Mouse (Mus musculus) lung, postnatal 36 days (tissue): Measurements from ENCODE around the gene Yipf3.

Source experiments
- DNase-seq: peaks from one replicate; pipeline ENCODE4 v3.0.0; 2022; ENCODE audit warnings: mixed read lengths

The Yipf3 gene

DNA sequence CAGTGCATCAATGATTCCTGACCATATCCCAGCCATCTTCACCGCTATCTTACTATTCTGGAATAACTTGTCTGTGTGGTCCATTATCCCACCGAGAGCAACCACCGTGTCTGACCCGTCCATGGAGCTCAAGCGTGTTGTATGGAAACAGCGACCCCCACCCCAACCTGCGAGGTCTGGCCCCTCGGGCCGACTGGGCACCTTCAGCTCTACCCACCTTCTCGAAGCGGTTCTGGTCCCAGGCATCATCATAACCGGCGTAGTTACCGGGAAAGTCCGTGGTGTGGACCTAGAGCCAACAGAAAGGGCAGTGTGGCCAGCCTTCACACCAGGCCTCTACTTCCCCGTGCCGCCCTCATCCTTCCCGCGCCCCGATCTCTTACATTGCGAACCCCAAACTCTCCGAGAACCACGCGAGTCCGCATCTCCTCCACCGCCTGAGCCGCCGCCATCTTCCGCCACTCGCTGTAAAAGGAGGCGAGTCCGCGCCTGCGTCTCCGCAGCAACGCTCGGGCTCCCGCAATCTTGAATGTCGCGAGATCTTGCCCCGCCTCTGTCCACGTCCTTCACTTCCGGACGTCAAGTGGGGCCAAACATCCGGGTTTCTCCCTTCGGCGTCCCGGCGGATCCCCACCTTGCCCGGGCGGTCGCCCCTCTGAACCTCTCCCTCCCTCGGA, at the start of gene Yipf3, which contains the start of gene Polr1c:
Gene Yipf3, plus strand, starts transcription at position 569 of the 677 bp plus-strand sequence.
Gene Polr1c, minus strand, starts transcription at position 543 of the 677 bp plus-strand sequence.
- DNase-seq: peak; percentile 97

DNA sequence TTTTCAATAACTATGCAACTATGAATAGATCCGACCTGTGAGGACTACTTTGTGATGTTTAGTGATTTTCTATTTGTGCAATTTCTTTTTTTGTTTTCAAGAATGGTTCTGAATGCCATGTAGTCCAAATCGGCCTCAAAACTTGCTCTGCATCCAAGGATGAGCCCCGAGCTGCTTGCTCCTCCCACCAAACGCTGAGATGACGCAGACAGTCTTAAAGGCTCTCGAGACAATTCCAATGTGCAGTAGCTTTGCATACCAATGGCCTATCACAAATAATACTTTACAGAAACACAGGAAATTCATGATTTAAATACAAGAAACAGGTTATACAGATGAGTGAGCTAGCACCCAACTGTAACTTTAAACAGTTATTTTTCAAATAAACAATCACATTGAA, 46.7 kb upstream of the Yipf3 start:
- no peak for DNase-seq

DNA sequence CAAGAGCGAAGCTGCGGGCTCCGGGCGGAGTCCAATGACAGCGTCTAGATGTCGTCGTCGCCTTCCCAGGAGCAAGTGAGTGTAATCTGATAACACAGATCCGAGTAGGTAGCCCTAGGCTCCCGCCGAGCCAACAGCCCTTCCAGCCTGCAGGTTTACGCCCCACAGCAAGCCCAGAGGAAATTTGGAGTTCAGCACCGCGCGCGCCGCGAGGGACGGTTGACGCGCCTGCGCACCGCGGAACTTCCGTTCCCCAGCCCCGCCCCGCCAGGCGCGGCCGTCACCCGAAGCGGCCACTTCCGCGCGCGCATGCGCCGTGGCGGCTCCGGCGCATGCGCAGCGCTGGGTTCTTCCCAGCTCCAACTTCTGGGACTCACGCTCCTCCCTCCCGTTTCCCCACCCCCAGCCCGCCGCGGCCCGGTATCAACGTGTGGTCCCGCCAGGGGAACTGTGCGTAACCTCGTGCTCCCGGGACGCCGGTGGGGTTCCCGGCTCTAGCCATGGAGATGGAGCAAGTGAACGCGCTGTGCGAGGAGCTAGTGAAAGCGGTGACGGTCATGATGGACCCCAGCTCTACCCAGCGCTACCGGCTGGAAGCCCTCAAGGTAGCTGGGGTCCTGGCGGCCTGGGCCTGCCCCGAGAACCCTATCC, 45.3 kb upstream of the Yipf3 start, which contains the start of the genes Polh and Xpo5:
Gene Polh, minus strand, starts transcription at position 225 of the 651 bp plus-strand sequence.
Gene Xpo5, plus strand, starts transcription at position 362 of the 651 bp plus-strand sequence.
- peak; percentile 92 for DNase-seq

DNA sequence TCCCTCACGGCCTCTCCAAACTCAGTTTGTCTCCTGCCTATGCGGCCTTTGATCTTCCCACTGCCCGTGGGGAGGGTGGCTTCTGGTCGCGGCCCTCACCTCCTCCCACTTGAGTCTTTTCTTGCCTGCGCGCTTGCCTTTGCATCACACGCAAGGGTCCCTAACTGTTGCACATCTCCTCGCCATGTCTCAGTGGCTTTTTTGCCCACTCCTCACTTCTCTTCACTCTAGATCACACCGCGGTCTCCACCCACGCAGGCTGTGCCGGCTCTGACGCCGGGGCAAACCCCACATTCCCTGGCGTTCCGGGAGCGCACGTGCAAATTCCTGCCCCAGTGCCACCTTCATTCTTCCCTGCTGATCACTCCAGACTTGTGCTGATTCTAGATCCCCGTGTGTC, 44.8 kb upstream of the Yipf3 start:
- peak; percentile 15 for DNase-seq

DNA sequence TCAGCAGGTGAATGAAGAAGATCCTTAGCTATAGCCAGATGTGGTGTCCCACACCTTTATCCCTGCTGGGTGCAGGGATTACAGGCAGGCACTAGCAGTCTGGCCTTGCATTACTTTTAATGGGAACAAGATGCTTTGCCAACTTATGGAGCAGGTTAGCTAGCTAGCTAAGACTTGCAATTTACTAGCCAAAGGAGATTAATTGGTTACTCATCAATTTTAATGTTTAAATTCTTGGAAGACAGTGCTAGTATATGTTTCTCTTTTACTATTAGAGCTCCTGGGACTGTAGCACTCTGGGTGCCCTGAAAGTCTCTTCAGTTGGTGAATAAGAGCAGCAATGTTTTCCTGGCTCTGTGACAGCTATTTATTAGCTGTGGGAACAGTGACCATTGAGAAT, 41.2 kb upstream of the Yipf3 start:
- no peak for DNase-seq

DNA sequence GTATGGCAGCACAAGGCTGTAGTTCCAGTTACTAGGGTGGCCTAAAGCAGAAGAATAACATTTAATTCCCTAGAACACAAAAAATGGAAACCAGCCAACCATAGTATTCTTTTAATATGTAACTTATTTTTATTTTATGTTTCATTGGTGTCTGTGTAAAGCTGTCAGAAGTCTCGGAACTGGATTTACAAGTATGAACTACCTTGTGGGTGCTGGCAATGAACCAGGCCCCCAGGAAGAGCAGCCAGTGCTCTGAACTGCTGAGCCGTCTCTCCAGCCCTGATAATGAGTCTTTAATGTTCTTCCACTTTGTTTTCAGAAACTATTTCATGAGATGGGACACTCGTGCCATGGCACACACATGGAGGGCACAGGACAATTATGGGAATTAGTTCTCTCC, 37.3 kb upstream of the Yipf3 start:
- no peak for DNase-seq

DNA sequence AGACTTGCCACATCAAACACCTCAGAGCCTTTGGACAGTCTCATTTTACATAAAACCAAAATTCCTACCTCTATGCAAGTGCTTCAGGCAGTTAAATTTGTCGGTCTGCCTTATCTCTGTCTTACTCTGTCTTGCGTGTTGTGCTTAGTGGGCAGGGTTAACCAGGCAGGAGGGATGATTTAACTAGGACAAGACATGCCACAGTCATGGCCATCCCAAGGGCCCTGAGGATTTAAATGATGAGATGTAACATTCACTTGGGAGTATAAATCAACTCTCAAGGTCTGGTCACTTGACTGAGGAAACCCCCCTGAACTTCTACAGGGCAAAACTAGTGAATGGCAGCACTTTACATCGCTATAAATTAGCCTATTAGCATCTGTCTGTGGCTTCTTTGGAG, 26.3 kb upstream of the Yipf3 start:
- no peak for DNase-seq

DNA sequence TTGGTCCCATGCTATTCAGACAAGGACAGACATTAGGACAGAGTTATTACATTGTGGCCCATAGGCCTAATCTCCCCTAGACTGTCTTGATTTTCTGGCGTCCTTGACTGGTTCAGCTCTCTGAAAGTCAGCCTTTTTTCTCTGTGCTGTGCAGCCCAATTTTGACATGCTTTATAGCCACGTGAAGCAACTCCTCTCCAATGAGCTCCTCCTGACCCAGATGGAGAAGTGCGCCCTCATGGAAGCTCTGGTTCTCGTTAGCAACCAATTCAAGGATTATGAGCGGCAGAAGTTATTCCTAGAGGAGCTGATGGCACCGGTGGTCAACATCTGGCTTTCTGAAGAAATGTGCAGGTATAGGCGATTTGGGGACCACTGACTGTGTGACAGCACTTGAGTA, 20.3 kb upstream of the Yipf3 start:
- no peak for DNase-seq

DNA sequence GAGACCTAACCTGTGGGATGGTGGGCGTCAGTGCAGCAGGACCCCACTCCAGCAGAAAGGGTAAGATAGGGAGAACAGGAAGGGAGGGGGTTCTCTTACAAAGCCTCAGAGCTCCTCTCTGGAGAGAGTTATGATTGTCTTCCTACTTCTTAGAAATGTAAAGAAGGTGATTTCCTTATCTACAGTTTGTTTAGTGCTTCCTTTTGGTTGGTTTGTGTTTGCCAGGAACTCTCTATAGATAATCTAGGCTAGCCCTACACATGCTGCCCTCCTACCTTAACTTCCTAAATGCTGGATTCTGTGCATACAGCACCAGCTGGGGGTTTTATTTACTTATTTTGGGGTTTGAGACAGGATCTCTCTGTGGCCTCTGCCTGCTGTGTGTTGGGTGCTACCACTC, 11.8 kb upstream of the Yipf3 start:
- no peak for DNase-seq

DNA sequence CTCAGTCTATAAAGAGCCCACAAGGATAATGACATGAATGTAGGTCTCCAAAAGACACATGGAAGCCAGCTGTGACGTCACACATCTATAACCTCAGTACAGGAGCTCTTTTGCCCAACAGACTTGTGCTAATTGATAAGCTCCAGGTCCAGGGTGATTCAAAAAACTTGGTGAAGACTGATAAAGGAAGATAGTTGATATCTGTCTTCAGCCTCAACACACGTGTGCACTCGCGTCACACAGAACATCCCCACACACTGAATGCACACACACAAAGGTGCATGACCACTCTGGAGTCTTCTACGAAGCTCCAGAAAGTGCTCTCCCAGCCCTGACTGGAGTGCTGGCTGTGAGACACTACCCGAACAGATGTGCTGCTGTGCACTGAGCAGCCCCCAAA, 10.8 kb upstream of the Yipf3 start:
- DNase-seq: no peak

DNA sequence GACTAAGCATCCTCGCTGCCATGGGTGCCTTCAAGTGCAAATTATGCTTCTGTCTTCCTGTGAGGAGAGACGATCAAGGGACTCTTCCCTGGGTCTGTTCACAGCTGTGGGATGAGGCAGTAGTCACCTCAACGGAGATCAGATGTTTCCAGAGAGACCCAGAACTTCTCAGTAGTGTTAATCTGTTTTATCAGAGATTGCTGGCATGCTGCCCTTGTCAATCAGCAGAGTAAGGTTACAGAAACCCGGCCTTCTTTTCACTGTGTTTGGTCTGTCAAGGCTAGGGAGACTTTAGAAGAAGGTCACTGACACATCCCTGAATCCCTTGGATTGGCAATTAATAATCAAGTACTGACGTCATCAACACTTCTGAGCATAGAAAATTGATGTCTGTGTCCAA, 10.4 kb upstream of the Yipf3 start:
- no peak for DNase-seq

DNA sequence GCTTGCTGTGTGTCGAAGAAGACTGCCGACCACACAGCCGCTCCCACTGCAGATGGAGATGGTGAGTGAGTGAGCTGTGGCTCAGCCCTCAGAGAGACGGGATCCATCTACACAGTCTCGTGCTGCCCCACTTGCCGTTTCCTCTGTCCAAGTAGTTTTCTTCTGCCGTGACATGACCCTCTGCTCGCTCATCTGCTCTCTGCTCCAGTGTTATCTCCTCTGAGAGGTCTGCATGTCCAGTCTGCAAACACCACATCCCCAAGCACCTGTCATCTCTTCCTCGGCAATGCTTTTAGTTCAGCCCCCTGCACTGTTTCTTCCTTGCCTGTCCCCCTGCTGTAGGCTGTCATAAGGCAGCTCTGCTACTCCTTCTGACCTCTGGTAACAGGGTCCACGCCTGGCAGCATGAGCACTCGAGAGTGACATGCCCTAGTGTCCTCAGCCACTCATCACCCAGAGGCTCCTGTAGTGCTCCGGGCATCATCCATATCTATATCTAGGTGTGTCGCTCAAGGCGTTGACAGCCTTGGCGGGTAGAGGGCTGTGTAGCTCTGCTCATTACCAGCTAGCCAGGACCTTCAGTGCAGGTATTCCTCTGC, 8.3 kb upstream of the Yipf3 start:
- no peak for DNase-seq

DNA sequence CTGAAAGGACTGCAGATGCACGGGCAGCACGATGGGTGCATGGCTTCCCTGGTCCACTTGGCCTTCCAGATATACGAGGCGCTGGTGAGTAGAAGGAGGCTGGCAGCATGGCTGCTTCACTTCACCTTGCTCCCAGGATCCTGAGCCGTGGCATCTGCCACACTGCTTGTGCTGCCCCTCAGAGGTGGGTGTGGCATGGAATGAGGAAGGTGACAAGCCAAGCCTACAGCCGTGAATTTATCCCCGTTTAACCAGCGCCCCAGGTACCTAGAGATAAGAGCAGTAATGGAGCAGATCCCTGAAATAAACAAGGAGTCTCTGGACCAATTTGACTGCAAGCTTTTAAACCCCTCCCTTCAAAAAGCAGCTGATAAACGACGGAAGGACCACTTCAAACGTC, 6.4 kb upstream of the Yipf3 start:
- DNase-seq: peak; percentile 35

DNA sequence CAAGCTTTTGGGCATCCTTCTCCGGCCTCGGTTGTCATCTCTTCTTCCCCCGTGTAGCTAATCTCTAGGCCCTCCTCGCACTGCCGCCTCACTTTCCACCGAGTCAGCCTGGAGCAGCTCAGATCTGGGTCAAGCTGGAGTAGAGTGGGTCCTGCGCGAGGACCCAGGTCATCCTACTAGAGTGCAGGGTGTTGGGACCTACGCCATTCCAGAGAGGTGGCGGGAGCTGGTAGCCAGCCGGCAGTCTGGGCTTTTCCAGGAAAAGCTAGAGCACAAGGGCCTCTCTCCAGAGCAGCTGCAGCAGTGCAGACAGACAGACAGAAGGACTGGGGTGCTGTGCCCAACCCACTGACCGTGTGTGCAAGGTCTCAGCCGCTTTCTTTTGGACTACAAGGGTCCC, 5.6 kb upstream of the Yipf3 start:
- DNase-seq: peak; percentile 39

DNA sequence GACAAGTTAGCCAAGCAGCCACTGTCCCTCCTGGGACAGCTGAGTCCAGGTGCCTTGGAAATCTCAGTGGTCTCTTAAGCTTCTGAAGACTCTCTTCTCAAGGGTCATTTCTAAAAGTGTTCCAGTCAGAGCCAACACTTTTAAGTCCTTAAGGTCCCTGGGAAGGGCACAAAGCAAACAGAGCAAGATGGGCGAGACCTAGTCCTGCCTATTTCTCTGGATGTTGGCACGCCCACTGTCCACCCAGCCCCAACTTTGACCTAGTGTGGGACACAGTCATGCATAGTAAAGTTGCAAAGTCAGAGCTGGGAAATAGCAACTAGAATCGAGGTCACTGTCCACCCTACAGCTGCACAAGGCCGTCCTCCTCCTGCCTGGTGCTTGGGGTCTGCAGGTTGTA, 4.9 kb upstream of the Yipf3 start:
- DNase-seq: peak; percentile 85

DNA sequence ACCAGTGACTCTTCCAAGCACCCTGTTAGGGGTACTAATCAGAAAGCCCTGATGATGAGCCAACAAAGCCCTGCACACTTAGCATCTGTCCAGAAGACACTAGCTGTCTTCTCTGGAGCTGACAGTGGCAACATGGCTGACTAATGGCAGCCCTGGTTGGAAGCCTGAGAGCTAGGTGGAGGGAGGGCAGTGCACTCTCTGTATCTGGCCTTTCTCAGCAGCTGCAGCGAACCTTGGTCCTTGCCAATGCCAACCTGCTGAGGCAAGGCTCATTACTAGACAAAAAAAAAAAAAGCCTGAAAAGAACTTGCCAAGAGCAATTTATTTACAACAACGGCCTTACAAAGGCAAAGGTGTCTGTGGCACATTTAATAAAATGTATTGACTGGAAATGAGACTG, 4.3 kb upstream of the Yipf3 start:
- no peak for DNase-seq

DNA sequence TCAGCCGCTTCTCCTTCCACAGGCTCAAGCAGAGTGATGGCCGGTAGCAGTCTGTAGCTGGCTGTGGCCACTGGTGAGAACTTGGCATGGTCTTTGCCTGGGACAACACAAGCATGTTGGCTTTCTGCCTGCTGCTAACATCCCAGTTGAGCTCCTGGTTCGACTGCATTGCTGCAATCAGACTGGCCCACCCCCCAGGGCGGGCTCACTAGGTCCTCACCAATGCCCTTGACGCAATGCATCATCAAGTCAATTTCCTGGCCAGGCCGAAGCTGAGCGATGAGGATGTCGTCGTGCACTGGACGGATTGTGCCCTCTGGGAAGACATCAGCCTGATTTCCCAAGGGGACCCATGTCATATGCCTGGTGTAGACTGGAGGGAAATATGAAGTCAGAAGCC, 3.3 kb upstream of the Yipf3 start:
- DNase-seq: peak; percentile 83

DNA sequence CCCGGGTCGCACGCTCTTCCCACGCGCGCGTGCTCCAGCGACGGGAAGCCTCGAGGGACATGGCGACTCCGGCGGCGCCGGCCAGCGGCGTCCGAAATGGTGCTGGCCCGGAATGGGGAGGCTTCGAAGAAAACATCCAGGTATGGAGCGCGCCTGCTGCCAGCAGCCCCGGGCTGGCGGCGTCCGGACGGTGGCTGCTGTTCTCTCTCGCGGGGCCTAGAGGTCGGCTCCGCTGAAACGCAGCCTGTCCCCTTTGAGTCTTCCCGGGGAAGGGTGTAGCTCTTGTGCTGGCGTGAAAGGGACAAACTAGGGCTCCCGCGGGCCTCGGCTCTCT, 276 bp downstream of the Yipf3 start:
- DNase-seq: no peak

DNA sequence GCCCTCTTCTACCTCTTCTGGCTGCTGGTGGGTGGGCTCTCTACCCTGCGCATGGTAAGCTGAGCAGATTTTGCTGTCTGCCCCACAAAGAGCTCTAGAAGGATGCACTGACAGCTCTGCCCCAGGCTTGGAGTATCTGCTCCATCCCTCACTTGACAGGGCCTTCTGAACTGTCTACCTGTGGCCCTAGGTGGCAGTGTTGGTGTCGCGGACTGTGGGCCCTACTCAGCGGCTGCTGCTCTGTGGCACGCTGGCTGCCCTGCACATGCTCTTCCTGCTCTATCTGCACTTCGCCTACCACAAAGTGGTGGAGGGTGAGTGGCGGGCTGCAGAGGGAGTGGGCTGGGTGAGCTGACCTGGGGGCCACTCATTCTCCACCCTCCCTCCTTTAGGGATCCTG, 3.3 kb downstream of the Yipf3 start:
- no peak for DNase-seq

DNA sequence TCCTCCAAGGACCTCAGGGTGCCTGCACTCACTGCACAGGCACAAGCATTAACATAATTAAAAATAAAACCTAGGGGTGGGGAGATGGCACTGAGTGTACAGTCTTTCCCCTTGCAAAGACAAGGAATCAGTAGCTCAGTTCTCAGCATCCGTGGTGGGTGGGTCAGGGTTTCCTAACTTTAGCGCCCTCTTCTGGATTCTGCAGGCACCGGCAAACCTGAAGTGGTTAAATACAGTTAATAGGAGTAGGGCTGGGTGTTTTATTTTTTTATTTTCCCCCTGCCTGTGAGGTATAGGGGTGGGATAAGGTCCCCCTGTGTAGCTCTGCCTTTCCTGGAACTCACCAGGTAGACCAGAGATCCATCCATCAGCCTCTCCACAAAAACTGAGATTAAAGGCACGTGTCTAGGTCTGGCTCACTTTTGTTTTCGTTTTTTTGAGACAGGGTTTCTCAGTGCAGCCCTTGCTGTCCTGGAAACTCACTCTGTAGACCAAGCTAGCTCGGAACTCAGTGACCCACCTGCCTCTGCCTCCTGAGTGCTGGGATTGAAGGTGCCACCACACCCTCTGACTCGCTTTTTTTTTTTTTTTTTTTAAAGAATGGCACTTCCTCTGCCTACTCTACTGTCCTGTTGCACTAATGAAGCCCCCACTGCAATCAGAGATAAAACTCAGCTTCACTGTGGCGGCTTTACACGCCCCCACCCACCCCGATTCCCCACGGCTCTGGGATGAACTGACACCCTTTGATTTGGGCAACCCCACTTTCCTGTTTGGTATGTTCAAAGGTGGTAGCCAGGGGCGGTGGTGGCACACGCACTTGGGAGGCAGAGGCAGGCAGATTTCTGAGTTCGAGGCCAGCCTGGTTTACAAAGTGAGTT, 4.9 kb downstream of the Yipf3 start:
- peak; percentile 69 for DNase-seq

DNA sequence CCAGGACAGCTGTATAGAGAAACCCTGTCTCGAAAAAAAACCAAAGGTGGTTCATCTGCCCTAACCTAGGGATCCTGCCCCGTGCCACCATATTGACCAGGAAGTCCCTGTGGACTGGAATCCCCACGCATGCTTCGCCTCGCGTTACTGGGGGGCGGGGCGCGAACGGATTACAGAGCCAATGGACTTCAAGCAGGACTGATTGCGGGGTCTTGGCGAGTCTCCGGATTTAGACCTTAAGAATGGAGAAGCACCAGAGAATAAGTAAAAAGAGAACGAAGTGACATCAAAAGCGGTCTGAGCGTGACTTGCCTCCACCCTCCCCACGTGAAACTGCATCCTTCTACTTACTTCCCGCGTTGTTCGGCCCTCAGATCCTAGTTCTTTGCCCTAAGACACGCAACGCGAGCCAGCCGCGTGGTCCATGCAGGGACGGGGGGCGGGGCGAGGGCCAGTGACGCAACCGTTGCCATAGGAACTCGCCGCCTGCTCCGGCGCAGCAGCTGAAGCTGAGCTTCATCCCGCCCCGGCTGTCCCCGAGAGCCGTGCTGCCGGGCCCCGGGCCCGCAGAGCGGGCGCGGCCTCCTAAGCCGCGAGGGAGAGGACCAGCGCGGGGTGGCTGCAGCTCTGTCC, 5.7 kb downstream of the Yipf3 start, which contains the start of gene Lrrc73:
Gene Lrrc73, plus strand, starts transcription at position 80 of the 633 bp plus-strand sequence.
- DNase-seq: peak; percentile 93

DNA sequence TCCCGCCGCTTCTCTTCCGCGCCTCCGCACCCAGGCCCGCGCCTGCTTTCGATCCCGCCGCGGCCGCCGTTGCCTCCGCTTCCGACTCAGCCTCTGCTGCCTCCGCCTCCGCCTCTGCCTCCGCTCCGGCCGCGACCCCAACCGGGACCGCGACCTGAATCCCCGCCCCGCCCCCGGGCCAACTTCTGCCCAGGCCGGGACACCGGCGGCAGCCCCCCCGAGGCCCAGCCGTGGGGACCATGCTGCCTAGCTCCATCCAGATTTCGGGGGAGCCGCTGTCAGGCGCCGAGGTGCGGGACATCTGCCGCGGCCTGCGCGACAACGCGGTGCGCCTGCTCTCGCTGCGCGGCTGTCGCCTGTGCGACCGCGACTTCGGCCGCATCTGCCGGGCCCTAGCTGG, 6.2 kb downstream of the Yipf3 start:
- no peak for DNase-seq

DNA sequence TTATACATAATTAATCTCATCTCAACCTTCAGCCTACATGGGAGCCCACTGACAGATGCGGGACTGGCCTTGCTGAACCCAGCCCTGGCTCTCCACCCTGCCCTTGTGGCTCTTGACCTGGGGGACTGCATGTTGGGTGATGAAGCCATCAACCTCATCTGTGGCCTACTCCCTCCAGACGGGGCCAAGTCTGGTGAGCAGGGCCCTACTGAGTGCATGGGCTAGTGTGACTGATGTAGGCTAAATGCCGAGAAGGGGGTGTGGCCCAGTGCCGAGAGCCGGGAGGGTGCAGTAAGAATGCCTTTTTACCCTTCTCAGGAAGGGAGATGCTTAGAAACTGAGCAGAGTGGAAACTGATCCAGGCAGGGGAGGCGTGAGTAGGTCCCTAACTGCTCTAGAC, 7.3 kb downstream of the Yipf3 start:
- no peak for DNase-seq
